Mouse (Mus musculus): ENCODE measurements around the gene Prdm13.

DNA sequence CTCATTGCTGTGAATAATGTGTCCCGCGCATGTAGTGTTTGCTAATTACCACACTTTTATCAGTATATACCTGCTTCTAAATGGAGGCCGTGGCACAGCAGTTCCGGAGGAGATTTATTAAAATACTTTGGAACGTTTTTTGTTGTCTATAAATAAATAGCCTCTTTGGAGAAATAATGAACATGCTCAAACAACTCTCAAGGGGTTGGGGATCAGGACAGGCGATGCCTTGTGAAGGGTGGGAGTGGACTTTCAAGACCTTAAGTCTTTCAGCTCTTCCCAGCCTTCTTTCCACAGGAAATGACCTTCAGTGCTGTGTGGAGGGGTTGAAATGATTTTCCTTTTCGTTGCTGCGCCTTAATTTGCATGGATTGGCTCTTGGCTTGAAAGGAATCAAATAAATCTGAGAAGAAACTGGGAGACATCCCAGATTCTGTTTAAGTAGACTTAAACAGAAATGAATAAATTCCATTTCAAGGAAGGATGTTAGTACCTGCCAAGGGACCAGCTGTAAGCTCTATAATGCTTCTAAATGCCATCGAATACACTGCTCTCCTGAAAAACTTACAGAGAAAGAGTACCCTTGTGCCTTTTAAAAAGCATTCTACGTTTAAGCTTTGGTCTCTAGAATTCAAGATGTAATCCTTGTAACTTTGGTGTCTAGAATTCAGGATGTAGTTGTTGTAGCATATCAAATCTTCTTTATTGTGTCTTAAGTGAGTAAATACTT lies 3.2 kb downstream of the Prdm13 start:
- TF ChIP-seq POLR2A (IDR thresholded peaks at IDR 0.05; ENCODE audit: borderline replicate concordance, low read depth, low read length) (no peak), CTCF (IDR thresholded peaks at IDR 0.05; ENCODE audit: low read depth, low read length) (no peak)
